Mouse (Mus musculus): ENCODE measurements around the gene Acy3. TPM values are rescaled to one million over a fixed set of nuclear protein-coding genes. Genes with fewer than 3 reads are reported as not detected.
A peak's percentile ranks its signal among the peaks of the same experiment; 100 is the strongest.

Acy3 gene
- polyA plus RNA-seq (2014; fragmentation: Nextera tagmentation; extraction: Ambion mirVana), result 8.0 and 11.3 TPM in 2 replicates

DNA sequence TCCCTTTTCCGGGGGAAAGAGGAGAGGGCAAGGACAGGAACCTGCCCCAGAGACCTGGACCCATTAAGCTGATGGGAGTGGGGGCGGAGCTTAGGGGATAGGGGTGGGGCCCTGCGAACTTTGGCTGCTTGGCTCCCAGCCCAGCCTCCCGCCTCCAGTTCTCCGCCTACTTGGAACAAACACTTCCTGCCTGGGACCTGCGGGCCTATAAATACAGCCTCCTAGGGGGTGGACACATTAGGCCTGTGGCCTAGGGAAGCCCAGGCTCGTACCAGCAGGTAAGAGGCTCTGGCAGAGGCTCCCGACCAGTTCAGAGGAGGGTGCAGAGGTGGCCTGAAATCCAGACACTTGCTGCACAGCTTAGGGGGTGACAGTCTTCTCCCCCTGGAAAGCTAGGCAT lies at the start of gene Acy3:
Acy3 (plus strand) TSS at position 237 of the 400 bp plus-strand sequence.
- Histone ChIP-seq H3K4me2 (peak within 1 kb of the TSS; percentile 27), H3K4me1 (ENCODE audit: control insufficient read depth, insufficient read depth, low read length) (peaks cover 26% of the 10 kb centered on the region), H3K9me3 (replicated peaks; ENCODE audit: control insufficient read depth, low read length) (0 out of 2 replicates have a peak, but pooled peaks cover 2% of the 10 kb centered on the region), H3K27me3 (ENCODE audit: control insufficient read depth, insufficient read depth, low read length) (no peaks in the 10 kb centered on the region), H3K9ac (ENCODE audit: low read depth, low read length) (peak within 1 kb of the TSS; percentile 30), H3K36me3 (ENCODE audit: control insufficient read depth, insufficient read depth, low read length) (peaks cover 3% of the 10 kb centered on the region; the same call in 1 of the 2 replicates), H3K4me3 (ENCODE audit: low read depth, low read length) (no peak within 1 kb of the TSS), H3K27ac (ENCODE audit: low read depth, low read length) (peak within 1 kb of the TSS; percentile 11)
- ATAC-seq (replicated peaks; ENCODE audit: insufficient number of reproducible peaks, low FRiP score, low TSS enrichment), result peak; percentile 39; the same call in 1 of the 2 replicates
- WGBS (ENCODE audit: insufficient replicate concordance), result 17% methylated on average over 8 of the region's 8 CpGs

DNA sequence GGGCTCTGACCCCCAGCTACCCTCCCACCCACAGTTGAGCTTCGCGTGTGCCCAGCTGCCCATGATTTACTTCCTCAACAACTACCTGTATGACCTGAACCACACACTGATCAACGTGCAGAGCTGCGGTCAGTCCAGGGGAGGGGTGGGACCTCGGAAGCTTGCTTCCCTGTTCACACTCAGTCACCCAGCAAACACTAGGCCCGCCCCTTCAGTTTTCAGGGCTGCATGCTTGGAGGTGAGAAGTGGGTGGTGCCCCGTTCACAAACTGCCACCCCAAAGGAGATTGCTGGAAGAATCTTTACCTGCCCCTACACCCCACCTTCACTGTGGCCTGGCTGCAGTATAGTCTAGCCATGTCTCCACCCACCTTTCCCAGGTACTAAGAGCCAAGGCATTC lies 44.1 kb upstream of the Acy3 start:
- Histone ChIP-seq H3K9me3 (replicated peaks; ENCODE audit: control insufficient read depth, low read length) (no peaks in the 10 kb centered on the region), H3K4me1 (ENCODE audit: control insufficient read depth, insufficient read depth, low read length) (peaks cover 5% of the 10 kb centered on the region; the same call in 1 of the 2 replicates), H3K9ac (ENCODE audit: low read depth, low read length) (no peak overlapping the region), H3K27me3 (ENCODE audit: control insufficient read depth, insufficient read depth, low read length) (peaks cover 14% of the 10 kb centered on the region), H3K4me3 (ENCODE audit: low read depth, low read length) (no peak overlapping the region), H3K36me3 (ENCODE audit: control insufficient read depth, insufficient read depth, low read length) (no peaks in the 10 kb centered on the region; the same call in 1 of the 2 replicates), H3K4me2 (no peak overlapping the region), H3K27ac (ENCODE audit: low read depth, low read length) (no peak overlapping the region)
- ATAC-seq (replicated peaks; ENCODE audit: insufficient number of reproducible peaks, low FRiP score, low TSS enrichment), result no peak
- WGBS (ENCODE audit: insufficient replicate concordance), result 66% methylated on average over 7 of the region's 7 CpGs

- Histone ChIP-seq H3K36me3 (ENCODE audit: control insufficient read depth, insufficient read depth, low read length) (no peaks in the 10 kb centered on the region; the same call in 1 of the 2 replicates), H3K9ac (ENCODE audit: low read depth, low read length) (no peak overlapping the region), H3K9me3 (replicated peaks; ENCODE audit: control insufficient read depth, low read length) (no peaks in the 10 kb centered on the region), H3K27ac (ENCODE audit: low read depth, low read length) (no peak overlapping the region), H3K27me3 (ENCODE audit: control insufficient read depth, insufficient read depth, low read length) (peaks cover 11% of the 10 kb centered on the region; the same call in 1 of the 2 replicates), H3K4me2 (peak overlapping the region; percentile 52), H3K4me1 (ENCODE audit: control insufficient read depth, insufficient read depth, low read length) (peaks cover 5% of the 10 kb centered on the region; the same call in 1 of the 2 replicates), H3K4me3 (ENCODE audit: low read depth, low read length) (peak overlapping the region; percentile 6; the same call in 1 of the 2 replicates)
- 0 out of 2 replicates have a peak, but pooled peaks have one; percentile 48 for ATAC-seq (replicated peaks; ENCODE audit: insufficient number of reproducible peaks, low FRiP score, low TSS enrichment)
- 15% methylated on average over 27 of the region's 27 CpGs for WGBS (ENCODE audit: insufficient replicate concordance)
Observed at GRCm38 (mm10) chr19:3942986-3943735, 43.2 kb upstream of the Acy3 start.

- Histone ChIP-seq H3K27ac (ENCODE audit: low read depth, low read length) (no peak overlapping the region), H3K27me3 (ENCODE audit: control insufficient read depth, insufficient read depth, low read length) (peaks cover 11% of the 10 kb centered on the region; the same call in 1 of the 2 replicates), H3K36me3 (ENCODE audit: control insufficient read depth, insufficient read depth, low read length) (no peaks in the 10 kb centered on the region; the same call in 1 of the 2 replicates), H3K4me1 (ENCODE audit: control insufficient read depth, insufficient read depth, low read length) (peaks cover 5% of the 10 kb centered on the region; the same call in 1 of the 2 replicates), H3K9ac (ENCODE audit: low read depth, low read length) (no peak overlapping the region), H3K9me3 (replicated peaks; ENCODE audit: control insufficient read depth, low read length) (no peaks in the 10 kb centered on the region), H3K4me2 (no peak overlapping the region; the same call in 1 of the 2 replicates), H3K4me3 (ENCODE audit: low read depth, low read length) (no peak overlapping the region)
- WGBS (ENCODE audit: insufficient replicate concordance), result 15% methylated on average over 10 of the region's 10 CpGs
- no peak; the same call in 1 of the 2 replicates for ATAC-seq (replicated peaks; ENCODE audit: insufficient number of reproducible peaks, low FRiP score, low TSS enrichment)
Observed at GRCm38 (mm10) chr19:3945872-3946564, 40.4 kb upstream of the Acy3 start.

- H3K4me2 ChIP-seq, result no peak overlapping the region
- ATAC-seq (replicated peaks; ENCODE audit: insufficient number of reproducible peaks, low FRiP score, low TSS enrichment), result 0 out of 2 replicates have a peak, but pooled peaks have one; percentile 32
- no peak overlapping the region for H3K9ac ChIP-seq (ENCODE audit: low read depth, low read length)
- no peaks in the 10 kb centered on the region; the same call in 1 of the 2 replicates for H3K36me3 ChIP-seq (ENCODE audit: control insufficient read depth, insufficient read depth, low read length)
- no peak overlapping the region for H3K4me3 ChIP-seq (ENCODE audit: low read depth, low read length)
- peaks cover 5% of the 10 kb centered on the region; the same call in 1 of the 2 replicates for H3K4me1 ChIP-seq (ENCODE audit: control insufficient read depth, insufficient read depth, low read length)
- 11% methylated on average over 2 of the region's 2 CpGs for WGBS (ENCODE audit: insufficient replicate concordance)
- H3K27ac ChIP-seq (ENCODE audit: low read depth, low read length), result no peak overlapping the region
- H3K27me3 ChIP-seq (ENCODE audit: control insufficient read depth, insufficient read depth, low read length), result peaks cover 11% of the 10 kb centered on the region; the same call in 1 of the 2 replicates
- no peaks in the 10 kb centered on the region for H3K9me3 ChIP-seq (replicated peaks; ENCODE audit: control insufficient read depth, low read length)
Observed at GRCm38 (mm10) chr19:3946715-3947114, 39.7 kb upstream of the Acy3 start.

GRCm38 (mm10) chr19:3947813-3948212 lies 38.6 kb upstream of the Acy3 start:
- H3K36me3 ChIP-seq (ENCODE audit: control insufficient read depth, insufficient read depth, low read length), result no peaks in the 10 kb centered on the region; the same call in 1 of the 2 replicates
- 67% methylated on average over 3 of the region's 3 CpGs for WGBS (ENCODE audit: insufficient replicate concordance)
- H3K27ac ChIP-seq (ENCODE audit: low read depth, low read length), result no peak overlapping the region
- no peak overlapping the region for H3K9ac ChIP-seq (ENCODE audit: low read depth, low read length)
- no peak overlapping the region for H3K4me2 ChIP-seq
- no peak overlapping the region for H3K4me3 ChIP-seq (ENCODE audit: low read depth, low read length)
- no peak for ATAC-seq (replicated peaks; ENCODE audit: insufficient number of reproducible peaks, low FRiP score, low TSS enrichment)
- no peaks in the 10 kb centered on the region for H3K9me3 ChIP-seq (replicated peaks; ENCODE audit: control insufficient read depth, low read length)
- H3K4me1 ChIP-seq (ENCODE audit: control insufficient read depth, insufficient read depth, low read length), result peaks cover 5% of the 10 kb centered on the region; the same call in 1 of the 2 replicates
- H3K27me3 ChIP-seq (ENCODE audit: control insufficient read depth, insufficient read depth, low read length), result peaks cover 11% of the 10 kb centered on the region; the same call in 1 of the 2 replicates

DNA sequence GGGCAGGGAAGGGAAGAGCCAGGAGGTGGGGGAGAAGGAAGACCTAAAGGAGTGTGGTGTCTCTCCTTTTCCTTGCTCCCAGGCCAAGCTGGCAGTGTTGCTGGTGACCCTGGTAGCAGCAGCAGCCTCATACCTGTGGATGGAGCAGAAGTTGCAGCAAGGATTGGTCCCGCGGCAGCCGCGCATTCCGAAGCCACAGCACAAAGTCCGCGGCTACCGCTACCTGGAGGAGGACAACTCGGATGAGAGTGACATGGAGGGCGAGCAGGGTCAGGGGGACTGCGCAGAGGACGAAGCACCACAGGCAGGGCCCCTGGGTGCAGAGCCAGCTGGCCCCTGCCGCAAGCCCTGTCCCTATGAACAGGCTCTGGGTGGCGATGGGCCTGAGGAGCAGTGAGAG lies 37.8 kb upstream of the Acy3 start:
- Histone ChIP-seq H3K9me3 (replicated peaks; ENCODE audit: control insufficient read depth, low read length) (no peaks in the 10 kb centered on the region), H3K4me2 (no peak overlapping the region), H3K4me1 (ENCODE audit: control insufficient read depth, insufficient read depth, low read length) (peaks cover 5% of the 10 kb centered on the region; the same call in 1 of the 2 replicates), H3K27ac (ENCODE audit: low read depth, low read length) (no peak overlapping the region), H3K36me3 (ENCODE audit: control insufficient read depth, insufficient read depth, low read length) (no peaks in the 10 kb centered on the region; the same call in 1 of the 2 replicates), H3K4me3 (ENCODE audit: low read depth, low read length) (no peak overlapping the region), H3K9ac (ENCODE audit: low read depth, low read length) (no peak overlapping the region), H3K27me3 (ENCODE audit: control insufficient read depth, insufficient read depth, low read length) (peaks cover 7% of the 10 kb centered on the region; the same call in 1 of the 2 replicates)
- no peak for ATAC-seq (replicated peaks; ENCODE audit: insufficient number of reproducible peaks, low FRiP score, low TSS enrichment)
- WGBS (ENCODE audit: insufficient replicate concordance), result 60% methylated on average over 14 of the region's 14 CpGs

DNA sequence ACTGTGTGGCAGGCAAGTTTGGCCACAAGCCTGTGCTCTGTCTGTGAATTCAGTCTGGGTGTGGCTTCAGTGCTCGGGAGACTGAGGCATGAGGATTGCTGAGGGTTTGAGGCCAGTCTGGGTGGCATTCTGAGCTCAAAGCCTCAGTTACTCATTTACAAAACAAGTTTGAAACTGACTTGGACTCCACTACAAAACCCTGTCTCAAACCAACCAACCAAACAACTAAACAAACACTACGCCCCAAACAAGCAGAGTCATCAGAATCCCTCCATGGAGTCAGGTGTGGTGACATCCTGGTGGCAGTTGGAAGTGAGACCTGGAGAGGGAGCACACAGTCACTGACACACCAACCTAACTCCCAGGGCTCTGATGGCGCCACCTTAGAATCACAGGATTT lies 36.0 kb upstream of the Acy3 start:
- no peak overlapping the region for H3K4me2 ChIP-seq
- no peak overlapping the region for H3K27ac ChIP-seq (ENCODE audit: low read depth, low read length)
- H3K4me1 ChIP-seq (ENCODE audit: control insufficient read depth, insufficient read depth, low read length), result peaks cover 5% of the 10 kb centered on the region; the same call in 1 of the 2 replicates
- no peaks in the 10 kb centered on the region; the same call in 1 of the 2 replicates for H3K36me3 ChIP-seq (ENCODE audit: control insufficient read depth, insufficient read depth, low read length)
- H3K9me3 ChIP-seq (replicated peaks; ENCODE audit: control insufficient read depth, low read length), result no peaks in the 10 kb centered on the region
- no peak overlapping the region for H3K9ac ChIP-seq (ENCODE audit: low read depth, low read length)
- no peak for ATAC-seq (replicated peaks; ENCODE audit: insufficient number of reproducible peaks, low FRiP score, low TSS enrichment)
- no peak overlapping the region for H3K4me3 ChIP-seq (ENCODE audit: low read depth, low read length)
- 73% methylated on average over 3 of the region's 3 CpGs for WGBS (ENCODE audit: insufficient replicate concordance)
- H3K27me3 ChIP-seq (ENCODE audit: control insufficient read depth, insufficient read depth, low read length), result no peaks in the 10 kb centered on the region
